Mouse (Mus musculus) mature B cell (primary cell): ENCODE results near the gene Cyp2u1.
"Not testable (repeated sequence)": the region's sequence is repeated elsewhere in the genome, so short reads cannot be mapped to it uniquely, and the experiment has no call there.

Source experiments
- in situ Hi-C: fragments of 300-500 bp; cut with MboI; formaldehyde crosslinking; loops from 2 replicates; pipeline ENCODE4 v1.14.3; 2019

The Cyp2u1 gene

GRCm38 (mm10) chr3:131302452-131303319 lies at the start of gene Cyp2u1:
Cyp2u1 (minus strand) TSS chr3:131303227.
- in situ Hi-C loops, result no loop called here

- in situ Hi-C loops, result no loop called here
Observed at GRCm38 (mm10) chr3:131350539-131350938, 47.5 kb upstream of the Cyp2u1 start.

GRCm38 (mm10) chr3:131349013-131349412 lies 46.0 kb upstream of the Cyp2u1 start:
- in situ Hi-C loops, result no loop called here

GRCm38 (mm10) chr3:131348579-131348950 lies 45.5 kb upstream of the Cyp2u1 start:
- in situ Hi-C loops, result no loop called here

- in situ Hi-C loops, result no loop called here
Observed at GRCm38 (mm10) chr3:131347831-131348578, 45.0 kb upstream of the Cyp2u1 start.

- in situ Hi-C loops, result no loop called here
Observed at GRCm38 (mm10) chr3:131345903-131346302, 42.9 kb upstream of the Cyp2u1 start.

- in situ Hi-C loops, result no loop called here
Observed at GRCm38 (mm10) chr3:131343311-131343710, 40.3 kb upstream of the Cyp2u1 start.

GRCm38 (mm10) chr3:131340885-131341284 lies 37.9 kb upstream of the Cyp2u1 start:
- in situ Hi-C loops, result no loop called here

- in situ Hi-C loops, result no loop called here
Observed at GRCm38 (mm10) chr3:131339280-131339679, 36.3 kb upstream of the Cyp2u1 start.

GRCm38 (mm10) chr3:131337749-131338148 lies 34.7 kb upstream of the Cyp2u1 start:
- in situ Hi-C loops, result not testable (repeated sequence)

- in situ Hi-C loops, result no loop called here
Observed at GRCm38 (mm10) chr3:131336629-131337028, 33.6 kb upstream of the Cyp2u1 start.

- in situ Hi-C loops, result no loop called here
Observed at GRCm38 (mm10) chr3:131335117-131335547, 32.1 kb upstream of the Cyp2u1 start.

- in situ Hi-C loops, result no loop called here
Observed at GRCm38 (mm10) chr3:131327189-131327588, 24.2 kb upstream of the Cyp2u1 start.

GRCm38 (mm10) chr3:131326637-131327036 lies 23.6 kb upstream of the Cyp2u1 start:
- in situ Hi-C loops, result no loop called here

- in situ Hi-C loops, result no loop called here
Observed at GRCm38 (mm10) chr3:131322081-131322815, 19.2 kb upstream of the Cyp2u1 start.

GRCm38 (mm10) chr3:131320184-131320583 lies 17.2 kb upstream of the Cyp2u1 start:
- in situ Hi-C loops, result no loop called here

- in situ Hi-C loops, result no loop called here
Observed at GRCm38 (mm10) chr3:131318211-131318610, 15.2 kb upstream of the Cyp2u1 start.

GRCm38 (mm10) chr3:131317126-131317525 lies 14.1 kb upstream of the Cyp2u1 start:
- in situ Hi-C loops, result no loop called here

- in situ Hi-C loops, result no loop called here
Observed at GRCm38 (mm10) chr3:131315957-131316510, 13.0 kb upstream of the Cyp2u1 start.

- in situ Hi-C loops, result no loop called here
Observed at GRCm38 (mm10) chr3:131312340-131312739, 9.3 kb upstream of the Cyp2u1 start.

- in situ Hi-C loops, result no loop called here
Observed at GRCm38 (mm10) chr3:131310572-131310971, 7.5 kb upstream of the Cyp2u1 start.

GRCm38 (mm10) chr3:131307811-131308210 lies 4.8 kb upstream of the Cyp2u1 start:
- in situ Hi-C loops, result no loop called here
